Mouse (Mus musculus) brain, embryonic 14.5 days (tissue): ENCODE results near the gene Hsdl2.

Experiments used
- CTCF ChIP-seq: fragments of 200-500 bp; IDR thresholded peaks from 2 replicates; pipeline ENCODE4 v1.5.1; 2012; ENCODE audit warnings: inconsistent platforms, mild to moderate bottlenecking, moderate library complexity, borderline replicate concordance; ENCODE audit not compliant: insufficient read depth, insufficient read length; ENCODE audit errors: extremely low read depth
- POLR2A ChIP-seq: fragments of 200-500 bp; IDR thresholded peaks from 2 replicates; pipeline ENCODE4 v1.6.1; 2012; ENCODE audit warnings: mild to moderate bottlenecking, inconsistent platforms, borderline replicate concordance; ENCODE audit not compliant: poor library complexity, insufficient read depth, insufficient read length, severe bottlenecking; ENCODE audit errors: extremely low read depth

DNA sequence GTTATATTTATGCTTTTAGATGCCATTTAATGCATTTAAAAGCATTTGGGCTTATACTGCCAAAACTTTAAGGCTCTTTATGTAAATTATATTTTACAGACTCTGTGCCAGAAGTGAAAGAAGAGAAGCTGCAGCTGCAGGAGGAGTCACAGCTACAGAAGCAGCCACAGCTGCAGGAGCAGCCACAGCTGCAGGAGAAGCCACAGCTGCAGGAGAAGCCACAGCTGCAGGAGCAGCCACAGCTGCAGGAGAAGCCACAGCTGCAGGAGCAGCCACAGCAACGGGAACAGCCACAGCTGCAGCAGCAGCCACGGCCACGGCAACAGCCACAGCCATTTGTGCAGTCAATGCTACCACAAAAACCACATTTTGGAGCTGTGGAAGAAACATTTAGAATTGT, 29.0 kb downstream of the Hsdl2 start:
- TF ChIP-seq POLR2A (no peak), CTCF (no peak)
